Mouse (Mus musculus): ENCODE data around the gene Ftsj3. TPM values are rescaled to one million over a fixed set of nuclear protein-coding genes. Genes with fewer than 3 reads are reported as not detected.

Ftsj3 gene
- total and polyA plus RNA-seq, 3 experiments = 205 to 308 TPM; not detected in 1

- Histone ChIP-seq H3K36me3 (ENCODE audit: control insufficient read depth in 1 of 2, insufficient read depth in 2 of 2, low read length in 2 of 2) (no peaks in the 10 kb centered on the region), H3K9me3 (replicated peaks; ENCODE audit: insufficient read depth, low read length) (no peaks in the 10 kb centered on the region), H3K27ac (ENCODE audit: control insufficient read depth, low read depth, low read length) (no peak overlapping the region), H3K4me1 (ENCODE audit: control insufficient read depth in 1 of 2, insufficient read depth in 2 of 2, low read length in 2 of 2) (no peaks in the 10 kb centered on the region), H3K27me3 (ENCODE audit: control insufficient read depth in 1 of 2, insufficient read depth in 2 of 2, low read length in 2 of 2) (no peaks in the 10 kb centered on the region), H3K9ac (ENCODE audit: control insufficient read depth, low read depth, low read length, poor library complexity, severe bottlenecking) (no peak overlapping the region), H3K4me3 (ENCODE audit: control insufficient read depth in 1 of 2, insufficient read depth in 1 of 2, low read depth in 2 of 2, low read length in 2 of 2) (no peak overlapping the region), H3K79me2 (ENCODE audit: control insufficient read depth, insufficient read depth, low read length, poor library complexity) (no peaks in the 10 kb centered on the region)
- no peak for DNase-seq (ENCODE audit: low read depth, low spot score)
- no peak for TF ChIP-seq ZMIZ1 (IDR thresholded peaks at IDR 0.05; ENCODE audit: low read depth, low read length)
Measured at GRCm38 (mm10) chr11:106286987-106287386, 31.1 kb upstream of the Ftsj3 start.

GRCm38 (mm10) chr11:106286206-106286605 is 30.3 kb upstream of the Ftsj3 start:
- Histone ChIP-seq H3K79me2 (ENCODE audit: control insufficient read depth, insufficient read depth, low read length, poor library complexity) (no peaks in the 10 kb centered on the region), H3K4me3 (ENCODE audit: control insufficient read depth in 1 of 2, insufficient read depth in 1 of 2, low read depth in 2 of 2, low read length in 2 of 2) (no peak overlapping the region), H3K9ac (ENCODE audit: control insufficient read depth, low read depth, low read length, poor library complexity, severe bottlenecking) (no peak overlapping the region), H3K9me3 (replicated peaks; ENCODE audit: insufficient read depth, low read length) (no peaks in the 10 kb centered on the region), H3K4me1 (ENCODE audit: control insufficient read depth in 1 of 2, insufficient read depth in 2 of 2, low read length in 2 of 2) (no peaks in the 10 kb centered on the region), H3K27ac (ENCODE audit: control insufficient read depth, low read depth, low read length) (no peak overlapping the region), H3K27me3 (ENCODE audit: control insufficient read depth in 1 of 2, insufficient read depth in 2 of 2, low read length in 2 of 2) (no peaks in the 10 kb centered on the region), H3K36me3 (ENCODE audit: control insufficient read depth in 1 of 2, insufficient read depth in 2 of 2, low read length in 2 of 2) (no peaks in the 10 kb centered on the region)
- DNase-seq (ENCODE audit: low read depth, low spot score) = no peak
- no peak for TF ChIP-seq CHD1 (IDR thresholded peaks at IDR 0.05; ENCODE audit: low read depth, low read length)
- no peak for TF ChIP-seq JUND (IDR thresholded peaks at IDR 0.05; ENCODE audit: low read depth, low read length)
- no peak for TF ChIP-seq BHLHE40 (IDR thresholded peaks at IDR 0.05; ENCODE audit: borderline replicate concordance, low read depth, low read length)
- TF ChIP-seq KAT2A (conservative IDR thresholded peaks at IDR 0.05; ENCODE audit: low read depth, low read length) = no peak
- TF ChIP-seq SIN3A (IDR thresholded peaks at IDR 0.05; ENCODE audit: low read length) = no peak
- no peak for TF ChIP-seq EP300 (IDR thresholded peaks at IDR 0.05; ENCODE audit: low read depth in 1 of 2, low read length in 2 of 2)

GRCm38 (mm10) chr11:106284126-106284525 is 28.2 kb upstream of the Ftsj3 start:
- H3K4me1 ChIP-seq (ENCODE audit: control insufficient read depth in 1 of 2, insufficient read depth in 2 of 2, low read length in 2 of 2) = no peaks in the 10 kb centered on the region
- H3K9ac ChIP-seq (ENCODE audit: control insufficient read depth, low read depth, low read length, poor library complexity, severe bottlenecking) = no peak overlapping the region
- no peaks in the 10 kb centered on the region for H3K79me2 ChIP-seq (ENCODE audit: control insufficient read depth, insufficient read depth, low read length, poor library complexity)
- no peak for TF ChIP-seq EP300 (IDR thresholded peaks at IDR 0.05; ENCODE audit: low read depth in 1 of 2, low read length in 2 of 2)
- TF ChIP-seq MAX (IDR thresholded peaks at IDR 0.05; ENCODE audit: low read length) = no peak
- no peak for TF ChIP-seq ETS1 (IDR thresholded peaks at IDR 0.05; ENCODE audit: low read depth, low read length)
- TF ChIP-seq SIN3A (IDR thresholded peaks at IDR 0.05; ENCODE audit: low read length) = no peak
- no peak for TF ChIP-seq POLR2AphosphoS5 (IDR thresholded peaks at IDR 0.05; ENCODE audit: borderline replicate concordance, low read depth, low read length)
- TF ChIP-seq NELFE (IDR thresholded peaks at IDR 0.05; ENCODE audit: low read depth, low read length) = no peak
- TF ChIP-seq MYB (IDR thresholded peaks at IDR 0.05; ENCODE audit: low read depth, low read length) = no peak
- no peak for TF ChIP-seq GATA1 (IDR thresholded peaks at IDR 0.05; ENCODE audit: low read depth, low read length)
- TF ChIP-seq POLR2AphosphoS2 (IDR thresholded peaks at IDR 0.05; ENCODE audit: low read length) = no peak
- TF ChIP-seq MYC (IDR thresholded peaks at IDR 0.05; ENCODE audit: low read depth, low read length) = no peak
- no peak for TF ChIP-seq ZKSCAN1 (IDR thresholded peaks at IDR 0.05; ENCODE audit: low read depth, low read length)
- no peak for TF ChIP-seq E2F4 (IDR thresholded peaks at IDR 0.05; ENCODE audit: borderline replicate concordance, low read depth, low read length)
- no peak for TF ChIP-seq KAT2A (conservative IDR thresholded peaks at IDR 0.05; ENCODE audit: low read depth, low read length)
- H3K36me3 ChIP-seq (ENCODE audit: control insufficient read depth in 1 of 2, insufficient read depth in 2 of 2, low read length in 2 of 2) = no peaks in the 10 kb centered on the region
- H3K27ac ChIP-seq (ENCODE audit: control insufficient read depth, low read depth, low read length) = no peak overlapping the region
- DNase-seq (ENCODE audit: low read depth, low spot score) = no peak
- H3K9me3 ChIP-seq (replicated peaks; ENCODE audit: insufficient read depth, low read length) = no peaks in the 10 kb centered on the region
- no peaks in the 10 kb centered on the region for H3K27me3 ChIP-seq (ENCODE audit: control insufficient read depth in 1 of 2, insufficient read depth in 2 of 2, low read length in 2 of 2)
- H3K4me3 ChIP-seq (ENCODE audit: control insufficient read depth in 1 of 2, insufficient read depth in 1 of 2, low read depth in 2 of 2, low read length in 2 of 2) = no peak overlapping the region

Data from MEL (cell line).